Mouse (Mus musculus): ENCODE results near the gene Lclat1. TPM values are rescaled to one million over a fixed set of nuclear protein-coding genes. Genes with fewer than 3 reads are reported as not detected.

The Lclat1 gene
- polyA plus RNA-seq, 1 experiment from 2014 or later: 24.3 TPM

DNA sequence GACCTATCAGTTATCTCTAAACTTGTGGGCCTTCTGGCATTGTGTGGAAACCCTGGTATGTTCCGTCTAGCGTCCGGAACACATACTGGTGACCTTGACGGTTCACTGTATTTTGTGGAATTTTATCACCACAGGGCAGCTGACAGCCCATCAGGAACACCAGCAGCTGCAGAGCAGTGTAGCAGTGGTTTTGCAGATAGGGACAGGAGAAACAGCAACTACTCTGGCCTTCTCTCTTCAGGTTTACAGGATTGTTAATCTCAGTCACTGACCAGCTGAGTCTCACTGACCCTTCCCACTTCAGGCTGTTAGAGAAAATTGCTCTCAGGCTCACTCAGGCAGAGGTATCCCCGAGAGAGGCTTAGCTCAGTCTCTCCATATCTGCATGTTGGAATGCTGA is 118.2 kb downstream of the Lclat1 start:
- Histone ChIP-seq H3K9me3 (ENCODE audit: control insufficient read depth) (no peaks in the 10 kb centered on the region), H3K27me3 (replicated peaks; ENCODE audit: control insufficient read depth, insufficient read depth, low read length) (no peaks in the 10 kb centered on the region), H3K4me1 (replicated peaks; ENCODE audit: control insufficient read depth, insufficient read depth, low read length) (peaks cover 4% of the 10 kb centered on the region), H3K27ac (ENCODE audit: low read depth, low read length) (no peak overlapping the region), H3K36me3 (ENCODE audit: control insufficient read depth, insufficient read depth) (no peaks in the 10 kb centered on the region), H3K4me3 (ENCODE audit: low read depth, low read length) (no peak overlapping the region), H3K9ac (ENCODE audit: low read depth, low read length) (no peak overlapping the region), H3K4me2 (replicated peaks; ENCODE audit: low read depth) (no peak overlapping the region)
- no peak for TF ChIP-seq CTCF (IDR thresholded peaks at IDR 0.05; ENCODE audit: low read depth)
- ATAC-seq: no peak
- 68% methylated on average over 5 of the region's 5 CpGs for WGBS

DNA sequence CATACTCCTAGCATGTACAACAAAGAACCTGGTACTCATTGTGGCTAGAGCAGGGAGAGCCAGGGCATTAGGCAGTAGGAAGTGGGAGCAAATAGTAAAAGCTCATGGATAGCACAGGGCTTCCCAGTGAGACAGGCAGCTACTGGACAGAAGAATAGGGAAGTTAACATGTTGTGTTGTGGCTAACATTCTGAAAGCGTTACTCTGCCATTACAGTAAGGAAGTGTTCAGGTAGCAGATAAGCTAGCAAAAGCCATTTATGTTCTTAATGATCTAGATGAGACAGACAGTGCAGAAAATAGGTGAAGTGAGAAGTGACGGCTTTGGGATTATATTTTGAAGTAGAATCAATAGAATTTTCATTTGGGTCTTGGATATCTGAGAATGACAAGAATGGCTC is 118.8 kb downstream of the Lclat1 start:
- Histone ChIP-seq H3K4me3 (ENCODE audit: low read depth, low read length) (no peak overlapping the region), H3K27me3 (replicated peaks; ENCODE audit: control insufficient read depth, insufficient read depth, low read length) (no peaks in the 10 kb centered on the region), H3K4me1 (replicated peaks; ENCODE audit: control insufficient read depth, insufficient read depth, low read length) (peaks cover 4% of the 10 kb centered on the region), H3K4me2 (replicated peaks; ENCODE audit: low read depth) (no peak overlapping the region), H3K9ac (ENCODE audit: low read depth, low read length) (no peak overlapping the region), H3K27ac (ENCODE audit: low read depth, low read length) (no peak overlapping the region), H3K9me3 (ENCODE audit: control insufficient read depth) (no peaks in the 10 kb centered on the region), H3K36me3 (ENCODE audit: control insufficient read depth, insufficient read depth) (no peaks in the 10 kb centered on the region)
- no peak for TF ChIP-seq CTCF (IDR thresholded peaks at IDR 0.05; ENCODE audit: low read depth)
- WGBS: 93% methylated on average over 2 of the region's 2 CpGs
- ATAC-seq: no peak

DNA sequence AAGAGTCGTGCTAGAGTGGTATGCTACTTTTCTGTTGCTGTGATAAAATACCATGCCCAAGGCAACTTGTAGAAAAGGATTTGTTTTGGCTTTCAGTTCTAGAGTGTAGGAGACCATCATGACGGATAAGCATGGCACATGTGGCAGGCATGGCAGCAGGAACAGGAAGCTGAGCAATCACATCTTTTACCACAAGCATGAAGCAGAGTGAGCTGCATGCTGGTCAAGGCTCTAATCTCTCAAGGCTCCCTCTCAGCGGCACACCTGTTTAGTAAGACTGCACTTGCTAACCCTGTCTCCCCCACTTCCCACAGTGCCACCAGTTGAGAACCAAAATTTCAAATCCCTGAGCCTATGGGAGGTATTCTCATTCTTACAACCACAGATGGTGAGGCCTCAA is 119.6 kb downstream of the Lclat1 start:
- Histone ChIP-seq H3K27ac (ENCODE audit: low read depth, low read length) (no peak overlapping the region), H3K4me3 (ENCODE audit: low read depth, low read length) (no peak overlapping the region), H3K36me3 (ENCODE audit: control insufficient read depth, insufficient read depth) (no peaks in the 10 kb centered on the region), H3K9me3 (ENCODE audit: control insufficient read depth) (no peaks in the 10 kb centered on the region), H3K4me1 (replicated peaks; ENCODE audit: control insufficient read depth, insufficient read depth, low read length) (peaks cover 4% of the 10 kb centered on the region), H3K9ac (ENCODE audit: low read depth, low read length) (no peak overlapping the region), H3K4me2 (replicated peaks; ENCODE audit: low read depth) (no peak overlapping the region), H3K27me3 (replicated peaks; ENCODE audit: control insufficient read depth, insufficient read depth, low read length) (no peaks in the 10 kb centered on the region)
- ATAC-seq: no peak
- TF ChIP-seq CTCF (IDR thresholded peaks at IDR 0.05; ENCODE audit: low read depth): no peak
- WGBS: 93% methylated on average over 3 of the region's 3 CpGs

DNA sequence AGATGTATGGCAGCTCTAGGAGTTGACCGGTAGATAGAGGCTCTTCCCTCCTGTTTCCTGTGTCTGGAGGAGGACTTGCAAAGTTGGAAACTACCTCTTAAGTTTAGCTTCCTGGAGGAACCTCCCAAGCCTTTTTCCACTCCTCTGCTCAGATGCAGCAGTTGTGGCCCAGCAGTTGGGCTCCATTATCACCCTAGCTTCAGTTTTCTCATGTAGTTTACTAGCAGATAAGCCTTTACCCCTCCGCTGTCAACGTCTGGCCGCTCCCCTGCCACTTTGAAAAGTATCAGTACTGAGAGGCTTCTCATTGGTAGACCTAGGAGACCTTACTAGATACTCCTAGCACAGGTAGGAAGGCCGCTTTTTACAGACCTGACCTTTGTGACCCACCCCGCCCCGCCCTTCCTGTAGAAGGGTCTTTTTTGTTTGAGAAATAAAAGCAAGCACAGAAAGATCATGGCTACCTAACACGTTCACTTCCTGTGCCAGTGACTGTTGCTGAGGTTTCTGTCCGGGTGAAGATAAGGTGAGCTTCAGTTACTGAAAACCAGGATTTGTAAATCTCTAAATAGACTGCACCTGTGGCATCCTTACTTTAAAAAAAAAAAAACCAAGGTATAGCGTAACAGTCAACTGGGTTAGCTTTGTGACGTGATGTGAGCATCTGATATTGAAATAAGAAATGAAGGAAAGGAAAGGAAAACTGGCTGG is 121.8 kb downstream of the Lclat1 start:
- Histone ChIP-seq H3K36me3 (ENCODE audit: control insufficient read depth, insufficient read depth) (no peaks in the 10 kb centered on the region; the same call in 1 of the 2 replicates), H3K9ac (ENCODE audit: low read depth, low read length) (no peak overlapping the region), H3K27ac (ENCODE audit: low read depth, low read length) (no peak overlapping the region), H3K4me3 (ENCODE audit: low read depth, low read length) (no peak overlapping the region), H3K27me3 (replicated peaks; ENCODE audit: control insufficient read depth, insufficient read depth, low read length) (no peaks in the 10 kb centered on the region), H3K9me3 (ENCODE audit: control insufficient read depth) (no peaks in the 10 kb centered on the region), H3K4me2 (replicated peaks; ENCODE audit: low read depth) (no peak overlapping the region), H3K4me1 (replicated peaks; ENCODE audit: control insufficient read depth, insufficient read depth, low read length) (peaks cover 4% of the 10 kb centered on the region)
- TF ChIP-seq CTCF (IDR thresholded peaks at IDR 0.05; ENCODE audit: low read depth): no peak
- ATAC-seq: no peak
- WGBS: 77% methylated on average over 11 of the region's 11 CpGs

DNA sequence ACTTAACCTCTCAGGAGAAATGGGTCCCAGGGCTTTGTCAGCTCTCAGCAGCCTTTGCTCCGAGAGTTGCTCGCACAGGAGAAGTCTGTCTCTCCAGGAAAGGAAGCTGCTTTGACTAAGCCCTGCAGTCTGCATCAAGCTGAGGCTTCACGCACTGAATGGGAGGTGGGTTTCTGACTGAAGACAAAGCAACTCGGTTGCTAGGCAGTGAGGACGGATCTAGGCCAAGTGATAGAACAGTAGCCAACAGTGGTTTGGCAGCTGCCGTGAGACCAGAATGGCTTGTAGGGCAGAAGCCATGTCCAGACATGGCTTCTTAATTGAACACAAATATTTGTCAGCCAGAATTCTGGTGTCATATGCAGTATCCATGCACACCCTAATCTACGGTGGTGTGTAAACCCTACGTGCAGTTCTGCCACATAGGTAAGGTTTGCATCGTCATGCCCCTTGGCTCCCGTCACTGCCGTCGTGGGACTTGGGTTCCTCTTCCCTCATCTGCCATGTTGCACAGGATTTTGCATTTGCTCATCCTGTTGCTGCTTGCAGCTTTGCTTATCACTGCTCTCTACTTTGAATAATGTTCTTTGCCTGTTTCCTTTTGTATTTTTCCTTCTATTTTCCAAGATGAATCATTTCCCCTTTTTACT is 122.7 kb downstream of the Lclat1 start:
- no peaks in the 10 kb centered on the region for H3K9me3 ChIP-seq (ENCODE audit: control insufficient read depth)
- peaks cover 4% of the 10 kb centered on the region for H3K4me1 ChIP-seq (replicated peaks; ENCODE audit: control insufficient read depth, insufficient read depth, low read length)
- no peaks in the 10 kb centered on the region for H3K27me3 ChIP-seq (replicated peaks; ENCODE audit: control insufficient read depth, insufficient read depth, low read length)
- no peak overlapping the region for H3K27ac ChIP-seq (ENCODE audit: low read depth, low read length)
- no peak for TF ChIP-seq CTCF (IDR thresholded peaks at IDR 0.05; ENCODE audit: low read depth)
- no peak overlapping the region for H3K4me2 ChIP-seq (replicated peaks; ENCODE audit: low read depth)
- H3K4me3 ChIP-seq (ENCODE audit: low read depth, low read length): no peak overlapping the region
- no peak for ATAC-seq
- H3K9ac ChIP-seq (ENCODE audit: low read depth, low read length): no peak overlapping the region
- 95% methylated on average over 12 of the region's 12 CpGs for WGBS
- H3K36me3 ChIP-seq (ENCODE audit: control insufficient read depth, insufficient read depth): no peaks in the 10 kb centered on the region; the same call in 1 of the 2 replicates

DNA sequence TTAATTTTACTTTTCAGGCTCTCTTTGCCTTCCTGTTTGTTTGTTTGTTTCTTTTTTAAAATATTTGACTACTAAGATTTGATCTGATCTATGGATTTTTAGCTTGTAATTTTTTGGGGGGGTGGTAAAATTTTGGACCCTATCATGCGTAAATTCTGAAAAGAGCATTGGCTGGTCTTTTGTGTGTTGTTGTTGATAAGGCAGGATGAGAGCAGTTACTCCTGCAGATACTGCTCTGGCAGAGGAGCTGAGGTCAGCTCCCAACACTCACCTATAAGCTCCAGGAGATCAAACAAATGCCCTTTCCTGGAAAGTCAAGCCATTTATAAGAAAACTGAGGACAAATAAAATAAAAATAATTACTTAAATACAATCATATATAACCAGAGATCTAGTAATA is 123.6 kb downstream of the Lclat1 start:
- ATAC-seq: no peak
- Histone ChIP-seq H3K27ac (ENCODE audit: low read depth, low read length) (no peak overlapping the region), H3K4me3 (ENCODE audit: low read depth, low read length) (no peak overlapping the region), H3K9me3 (ENCODE audit: control insufficient read depth) (no peaks in the 10 kb centered on the region), H3K4me2 (replicated peaks; ENCODE audit: low read depth) (no peak overlapping the region), H3K9ac (ENCODE audit: low read depth, low read length) (no peak overlapping the region), H3K4me1 (replicated peaks; ENCODE audit: control insufficient read depth, insufficient read depth, low read length) (peaks cover 4% of the 10 kb centered on the region), H3K27me3 (replicated peaks; ENCODE audit: control insufficient read depth, insufficient read depth, low read length) (no peaks in the 10 kb centered on the region), H3K36me3 (ENCODE audit: control insufficient read depth, insufficient read depth) (no peaks in the 10 kb centered on the region; the same call in 1 of the 2 replicates)
- WGBS: 94% methylated on average over 1 of the region's 1 CpGs
- TF ChIP-seq CTCF (IDR thresholded peaks at IDR 0.05; ENCODE audit: low read depth): no peak

Data from intestine, postnatal 0 days (tissue).